Mouse (Mus musculus) yolk sac, embryonic 10.5 days (tissue): ENCODE results near the gene Efna5.

ENCODE experiments used
- DNase-seq: peaks from one replicate; pipeline ENCODE4 v3.0.0-alpha.2; 2017; ENCODE audit warnings: low spot score

Gene Efna5

DNA sequence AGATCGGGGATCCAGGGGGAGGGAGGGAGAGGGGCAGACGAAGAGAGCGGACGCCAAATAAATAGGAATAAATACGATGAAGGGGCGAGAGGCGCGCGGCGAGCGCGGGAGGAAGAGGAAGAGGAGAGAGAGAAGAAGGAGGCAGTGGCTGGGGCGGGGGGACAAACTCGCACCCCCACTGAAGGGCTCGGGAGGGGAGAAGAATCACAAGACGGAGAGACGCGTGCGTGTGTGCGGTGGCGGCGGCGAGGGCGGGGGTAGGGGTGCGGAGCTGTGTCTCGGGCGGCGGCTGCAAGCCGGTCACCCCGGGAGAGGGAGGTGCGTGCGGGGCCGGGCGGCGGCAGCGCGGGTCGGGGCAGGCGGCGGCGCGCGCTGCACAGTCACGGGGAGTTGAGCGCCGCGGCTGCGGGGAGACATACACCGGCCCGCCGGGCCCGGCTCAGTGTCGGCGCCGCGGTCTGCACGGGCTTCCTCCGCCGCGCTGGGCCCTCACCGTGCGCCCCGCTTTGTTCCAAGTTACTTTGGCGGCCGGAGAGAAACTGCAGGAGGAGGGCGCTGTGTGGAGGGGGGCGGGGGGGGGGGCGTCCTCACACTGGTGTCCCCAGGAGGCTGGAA lies at the start of gene Efna5:
TSS of gene Efna5 (minus strand) at position 142 of the 615 bp plus-strand sequence.
- DNase-seq, result peak; percentile 38

DNA sequence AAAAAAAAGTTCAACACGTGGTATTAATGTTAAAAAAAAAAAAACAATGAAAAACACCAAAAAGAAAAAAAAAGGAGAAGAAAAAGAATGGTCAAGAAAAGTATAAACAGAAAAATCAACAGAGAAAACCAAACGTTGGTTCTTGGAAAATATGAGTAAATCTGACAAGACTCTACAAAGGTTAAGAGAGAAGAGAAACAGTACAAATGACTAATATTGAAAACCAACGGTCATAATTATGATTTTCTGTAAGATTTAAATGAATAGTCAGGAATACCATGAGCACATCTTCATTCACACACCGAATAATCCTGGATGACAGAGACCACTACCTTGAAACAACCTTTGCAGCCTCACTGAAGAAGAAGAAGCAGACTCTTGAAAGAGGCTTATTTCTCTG lies 34.2 kb upstream of the Efna5 start:
- no peak for DNase-seq

DNA sequence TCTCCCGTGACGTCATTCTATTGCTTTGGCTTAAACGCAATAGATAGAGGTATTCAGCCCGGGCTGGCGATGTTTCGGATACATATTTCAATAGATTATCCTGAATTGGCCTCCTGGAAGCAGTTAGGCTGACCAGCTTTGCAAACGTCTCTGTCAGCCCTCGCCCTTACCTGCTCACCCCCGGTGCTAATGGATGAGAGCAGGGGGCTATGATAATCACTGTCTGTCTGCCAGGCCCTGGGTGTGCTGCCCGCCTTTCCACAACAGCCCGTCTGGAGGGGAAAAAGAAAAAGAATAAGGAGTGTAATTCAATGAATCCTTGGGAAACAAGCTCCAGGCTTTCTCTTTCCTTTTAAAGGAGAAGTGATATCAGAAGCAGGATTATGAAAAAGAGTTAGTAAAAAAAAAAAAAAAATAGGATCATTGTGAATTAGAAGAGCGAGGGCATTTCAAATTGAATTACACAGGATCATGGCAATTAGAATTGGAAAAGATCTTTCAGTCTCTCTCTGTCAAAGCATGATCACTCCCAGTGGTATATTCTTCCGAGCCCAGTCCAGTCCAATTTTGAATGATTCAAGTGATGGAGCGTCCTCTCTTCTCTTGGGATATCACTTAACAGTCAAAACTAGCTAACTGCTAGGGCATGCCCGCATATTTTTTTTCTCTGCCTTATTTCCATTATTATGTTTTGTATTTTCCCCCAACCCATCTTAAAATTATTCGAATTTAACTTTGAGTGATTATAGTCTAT lies 24.8 kb upstream of the Efna5 start:
- DNase-seq, result no peak

DNA sequence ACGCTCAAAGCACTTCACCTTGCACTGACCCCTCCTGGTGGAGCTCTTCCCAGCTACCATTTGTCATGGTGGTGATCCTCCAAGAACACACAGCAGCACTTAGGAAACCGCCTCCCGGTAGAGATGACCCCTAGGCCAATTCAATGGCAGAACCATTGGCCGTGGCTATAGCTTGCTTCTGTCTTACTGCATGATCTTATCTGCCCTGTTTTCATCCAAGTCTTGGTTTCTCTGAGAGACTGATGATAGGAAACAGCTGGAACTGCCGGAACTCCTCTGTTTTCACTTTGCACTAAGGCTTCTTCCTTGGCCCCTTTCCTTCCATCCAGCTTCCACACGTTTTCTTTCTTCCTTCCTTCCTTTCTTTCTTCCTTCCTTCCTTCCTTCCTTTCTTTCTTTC lies 17.9 kb upstream of the Efna5 start:
- DNase-seq, result no peak

DNA sequence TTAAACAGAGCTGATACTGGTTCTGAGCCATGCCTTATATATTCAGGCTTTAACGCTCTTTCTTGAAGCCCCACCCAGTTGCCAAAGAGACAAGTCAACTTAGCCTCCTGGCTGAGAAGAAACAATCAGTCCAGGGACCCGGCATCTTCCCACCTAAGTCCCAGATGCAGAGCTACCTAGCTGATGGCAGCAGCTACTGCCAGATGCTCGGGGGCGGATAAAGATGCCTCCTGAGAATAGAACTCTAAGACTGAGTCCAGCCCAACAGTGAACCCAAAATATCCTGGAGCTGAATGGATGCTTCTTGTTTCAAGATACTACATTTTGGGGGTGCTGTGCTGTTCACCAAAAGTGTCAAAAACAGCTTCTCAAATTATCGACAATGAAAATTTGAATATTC lies 8.9 kb upstream of the Efna5 start:
- no peak for DNase-seq

DNA sequence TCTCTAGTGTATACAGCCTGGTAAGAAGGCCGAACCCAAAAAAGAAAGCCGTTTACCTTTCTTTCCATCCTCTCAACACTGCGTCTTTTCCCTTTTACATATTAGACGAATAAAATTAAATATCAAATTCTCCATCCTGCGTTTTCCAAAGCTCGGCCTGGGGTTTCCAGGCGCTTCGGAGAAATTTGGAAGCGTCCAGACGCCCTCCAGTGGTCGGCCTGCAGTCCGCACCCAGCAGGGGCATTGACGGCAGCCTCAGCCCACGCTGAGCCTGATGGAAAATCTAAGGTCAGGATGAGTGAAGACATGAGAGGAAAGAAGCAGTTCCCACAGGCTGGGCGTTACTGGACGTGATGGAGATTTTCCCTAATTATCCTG lies 3.0 kb upstream of the Efna5 start:
- peak; percentile 66 for DNase-seq

DNA sequence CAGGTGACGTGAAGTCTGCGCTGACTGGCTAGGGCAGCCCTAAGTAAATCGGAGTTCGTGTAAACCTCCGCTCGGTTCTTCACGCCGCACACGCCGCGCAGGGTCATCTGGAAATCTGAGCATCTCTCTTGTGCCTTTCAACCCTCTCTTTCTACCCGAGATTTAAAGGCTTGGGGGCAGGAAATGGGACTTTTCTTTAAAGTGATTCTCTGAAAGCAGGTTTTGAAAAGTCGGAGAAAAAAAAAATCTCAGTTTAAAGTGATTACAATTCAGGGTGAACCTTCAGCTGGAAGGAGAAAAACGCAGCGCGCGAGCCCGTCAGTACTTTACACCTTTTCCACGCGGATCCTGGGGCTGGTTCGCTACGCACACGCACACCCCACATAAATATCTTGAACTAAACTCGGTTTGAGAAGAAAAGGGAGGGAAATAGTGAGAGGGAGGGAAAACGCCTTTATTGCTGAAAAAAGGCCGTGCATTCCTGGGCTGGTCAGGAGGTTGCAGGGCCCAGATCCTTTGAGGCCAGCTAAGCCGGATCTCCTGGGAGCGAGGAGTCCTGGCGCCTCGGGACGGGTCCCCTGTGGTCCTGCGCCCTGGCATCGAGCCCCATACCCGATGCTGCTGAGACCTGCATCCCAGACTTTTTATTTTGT lies 2.5 kb upstream of the Efna5 start:
- DNase-seq, result no peak

DNA sequence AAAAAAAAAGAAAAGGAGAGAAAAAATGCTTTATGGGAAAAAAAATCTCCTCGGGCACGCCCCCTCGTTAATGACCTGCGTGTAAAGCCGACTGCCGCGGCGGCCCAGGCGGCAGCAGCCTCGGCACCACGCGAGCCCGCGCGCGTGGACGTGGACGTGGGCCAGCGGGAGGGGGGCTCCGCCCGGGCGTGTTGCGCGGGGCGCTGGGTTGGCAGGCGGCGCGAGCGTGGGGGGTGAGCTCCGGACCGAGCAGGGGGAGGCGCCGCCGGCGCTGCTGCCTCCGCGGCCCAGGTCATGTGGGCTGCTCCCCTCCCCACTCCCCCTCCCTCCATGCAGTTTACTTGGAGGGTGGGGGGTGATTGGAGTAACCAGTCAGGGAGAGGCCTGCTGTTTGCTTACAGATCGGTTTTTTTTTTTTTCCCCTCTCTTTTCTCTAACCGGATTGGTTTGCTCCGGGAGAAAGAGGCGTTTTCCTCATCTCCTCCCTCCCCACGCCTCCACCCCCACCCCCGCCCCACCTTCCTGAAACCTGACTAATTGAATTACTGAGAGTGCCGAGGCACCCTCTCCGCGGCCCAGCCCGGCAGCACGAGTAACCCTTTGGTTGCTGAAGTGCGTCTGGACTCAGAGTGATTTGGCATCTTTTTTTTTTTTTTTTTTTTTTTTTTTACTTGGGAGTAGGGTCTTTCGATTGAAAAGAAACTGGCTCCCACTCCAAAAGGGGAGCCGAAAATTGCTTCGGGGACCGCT lies 1.8 kb upstream of the Efna5 start:
- peak; percentile 91 for DNase-seq

DNA sequence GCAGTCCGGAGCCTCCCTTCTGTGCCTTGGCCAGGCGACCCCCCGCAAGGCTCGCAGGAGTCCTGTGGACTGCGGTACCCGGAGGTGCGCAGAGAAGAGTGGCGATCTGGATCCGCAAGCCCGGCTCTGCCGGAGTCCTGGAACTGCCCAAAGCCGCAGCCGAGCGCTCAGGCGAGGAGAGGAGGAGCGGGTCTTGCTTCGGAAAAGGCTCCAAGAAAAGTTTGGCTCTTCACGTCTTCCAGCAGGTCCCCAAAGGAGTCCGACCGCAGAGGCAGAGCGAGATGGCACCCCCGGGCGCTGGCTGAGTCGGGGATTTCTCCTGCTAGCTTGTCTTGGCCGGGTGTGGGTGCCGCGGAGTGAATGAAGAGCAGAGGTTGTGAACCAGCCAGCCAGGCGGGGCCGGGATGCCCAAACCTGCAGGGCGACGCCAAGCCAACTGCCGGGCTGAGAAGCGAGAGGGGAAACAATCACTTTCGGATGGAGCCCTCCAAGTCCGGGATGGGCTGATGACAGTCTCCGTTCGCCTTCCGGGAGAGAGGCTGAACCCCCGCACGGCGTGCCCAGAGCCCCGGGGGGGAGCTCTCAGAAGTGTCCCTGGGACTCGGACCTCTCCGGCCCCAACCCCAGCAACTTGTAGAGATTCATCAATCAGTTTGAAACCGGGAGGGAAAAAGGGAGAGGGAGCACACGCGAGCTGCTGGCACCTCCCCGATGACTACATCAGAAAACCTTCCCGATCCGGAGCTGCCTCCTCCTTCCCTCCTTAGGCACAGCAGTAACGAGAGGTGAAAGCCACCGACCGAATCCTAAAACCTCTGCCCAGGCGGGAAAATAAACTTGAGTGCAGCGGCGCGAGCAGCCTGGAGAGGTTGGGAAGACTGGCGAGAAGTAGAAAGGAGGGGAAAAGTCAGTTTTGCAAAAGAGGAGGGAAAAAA lies 941 bp upstream of the Efna5 start:
- peak; percentile 67 for DNase-seq

DNA sequence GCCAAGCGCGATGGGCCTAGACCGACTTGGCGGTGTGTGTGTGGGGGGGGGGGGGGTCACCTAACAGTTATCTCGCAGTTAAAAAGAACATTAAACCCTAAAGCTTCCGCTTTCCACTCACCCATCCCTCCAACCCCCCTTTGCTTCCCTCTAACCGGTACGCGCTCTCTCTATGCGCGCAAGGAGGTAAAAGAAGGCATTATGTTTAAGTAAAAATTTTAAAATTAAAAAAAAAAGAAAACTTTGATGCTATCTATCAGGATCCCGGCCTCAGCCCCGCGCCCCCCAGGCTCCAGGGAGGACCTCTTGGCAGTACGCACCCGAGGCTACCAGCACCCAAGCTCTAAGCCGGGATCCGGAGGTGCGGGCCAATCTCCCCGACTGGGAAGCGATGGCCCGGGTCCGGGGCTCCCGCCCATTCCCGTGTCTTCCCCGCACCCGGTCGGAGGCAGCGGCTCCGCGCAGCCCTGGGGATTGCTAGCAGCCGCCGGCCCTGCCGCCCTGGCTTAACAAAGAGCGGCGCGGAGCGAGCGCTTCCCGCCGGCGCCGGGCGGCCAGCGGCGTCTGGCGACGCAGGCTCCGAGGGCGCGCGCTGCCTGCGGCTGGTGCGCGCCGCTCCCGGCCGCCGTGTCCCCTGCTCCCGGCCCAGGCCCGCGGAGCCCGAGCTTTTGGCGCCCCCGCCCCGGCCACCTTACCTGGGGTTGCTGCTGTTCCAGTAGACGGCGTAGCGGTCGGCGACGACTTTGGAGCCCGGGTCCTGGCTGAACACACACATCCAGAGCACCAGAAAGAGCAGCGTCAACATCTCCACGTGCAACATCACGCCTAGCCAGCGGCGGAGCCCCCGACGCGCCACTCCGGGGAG lies 574 bp downstream of the Efna5 start:
- peak; percentile 44 for DNase-seq

DNA sequence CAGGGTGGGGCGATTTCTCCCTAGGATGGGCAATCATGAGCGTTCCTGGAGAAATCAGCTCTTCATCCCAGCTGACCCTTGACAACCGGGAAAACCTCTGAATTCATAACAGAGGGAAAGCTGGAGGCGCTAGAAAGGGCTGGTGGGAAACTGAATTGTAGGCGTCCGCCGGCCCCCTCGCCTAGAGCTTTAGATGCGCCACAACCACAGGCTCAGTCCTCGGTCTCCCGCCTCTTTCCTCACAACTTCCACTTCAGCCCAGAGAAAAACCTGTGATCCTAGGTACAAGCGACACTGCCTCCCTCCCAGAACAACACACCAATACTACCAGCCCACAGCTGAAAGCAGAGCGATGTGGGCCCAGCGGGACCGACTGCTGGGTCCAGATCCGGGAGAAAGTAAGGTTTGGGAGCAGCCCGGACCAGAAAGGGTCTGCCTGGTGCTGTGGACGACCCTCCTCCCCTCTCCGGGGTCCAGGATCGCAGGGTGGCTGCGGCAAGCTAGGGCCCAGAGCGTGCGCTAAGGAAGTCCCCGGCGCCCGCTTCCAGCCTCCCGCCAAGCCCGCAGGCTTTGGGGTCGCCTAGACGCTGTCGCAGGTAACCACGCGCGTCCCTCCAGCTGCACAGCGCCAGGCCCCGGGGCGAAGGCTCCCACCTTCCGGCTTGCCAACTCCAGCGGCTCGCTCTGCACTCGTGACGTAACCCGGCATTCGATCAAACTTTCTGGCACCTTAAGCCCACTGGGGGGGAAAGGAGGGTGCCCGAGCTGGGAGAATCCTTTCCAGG lies 1.4 kb downstream of the Efna5 start:
- DNase-seq, result peak; percentile 38

DNA sequence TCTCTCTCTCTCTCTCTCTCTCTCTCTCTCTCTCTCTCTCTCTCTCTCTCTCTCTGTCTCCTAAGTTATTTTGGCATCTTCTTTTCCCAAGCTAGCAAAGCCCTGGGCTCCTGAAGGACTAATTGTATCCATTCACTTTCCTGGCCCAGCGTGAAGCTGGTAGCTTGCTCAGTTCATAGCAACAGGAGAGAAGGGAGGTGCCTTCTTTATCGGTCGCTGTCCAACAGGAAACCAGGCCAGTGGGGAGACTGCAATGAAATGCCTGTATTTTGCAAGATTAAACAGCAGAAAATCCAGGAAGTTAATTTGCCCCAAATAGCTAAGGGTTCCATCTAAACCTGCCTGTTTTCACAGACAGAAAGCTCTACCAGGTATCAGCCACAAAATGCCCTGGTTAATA lies 5.4 kb downstream of the Efna5 start:
- DNase-seq, result no peak

DNA sequence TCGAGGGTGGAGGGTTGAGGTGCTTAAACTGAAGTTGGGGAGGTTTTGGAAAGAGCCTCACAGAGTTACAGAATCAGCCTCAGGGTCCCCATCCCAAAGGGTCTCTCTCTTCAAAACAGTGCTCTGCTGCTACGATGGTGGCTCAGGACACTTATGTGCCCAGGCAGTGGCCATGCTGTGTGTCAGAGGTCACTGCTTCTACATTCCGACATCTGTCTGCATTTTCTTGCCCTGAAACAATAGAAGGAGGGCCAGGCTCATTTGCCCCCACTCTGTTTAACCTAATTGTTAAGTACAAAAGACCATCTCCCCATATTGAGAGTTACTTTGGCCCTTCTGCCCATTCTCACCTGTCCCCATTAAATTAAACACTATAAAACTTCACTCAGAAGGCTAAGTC lies 9.2 kb downstream of the Efna5 start:
- no peak for DNase-seq

DNA sequence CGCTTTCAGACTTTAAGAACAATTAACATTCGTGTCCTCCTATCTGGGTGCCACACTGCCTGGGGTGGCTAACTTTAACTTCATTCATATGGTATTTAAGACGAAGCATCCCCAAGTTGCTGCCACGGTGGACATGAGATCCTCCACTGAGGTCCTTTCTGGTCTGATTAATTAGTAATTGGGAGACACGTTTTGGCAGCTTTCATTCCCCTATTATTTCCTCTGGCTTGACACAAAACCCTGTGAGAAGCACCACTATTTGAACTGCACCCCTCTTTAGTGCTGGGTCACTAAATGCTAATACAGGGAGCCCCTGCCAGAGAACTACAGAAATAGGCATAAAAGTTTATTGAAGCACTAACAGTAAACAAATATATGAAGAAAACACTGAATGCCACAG lies 9.9 kb downstream of the Efna5 start:
- DNase-seq, result no peak

DNA sequence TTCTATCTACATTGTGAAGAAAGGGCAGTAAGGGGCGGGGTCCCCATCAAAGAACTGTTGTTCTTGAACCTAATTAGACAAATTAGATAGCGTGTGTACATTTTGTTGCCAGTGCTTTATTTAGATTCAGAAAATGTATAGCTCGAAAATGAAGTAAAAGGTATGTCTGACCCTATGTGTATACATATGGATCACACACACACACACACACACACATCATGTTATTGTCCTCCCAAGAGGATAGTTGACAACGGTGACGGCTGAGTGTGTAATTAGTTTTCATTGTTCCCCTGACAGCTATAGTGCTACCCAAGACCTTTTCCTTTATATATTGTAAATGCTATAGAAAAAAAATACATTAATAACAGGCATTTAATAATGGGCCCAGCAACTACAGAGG lies 10.7 kb downstream of the Efna5 start:
- DNase-seq, result no peak

DNA sequence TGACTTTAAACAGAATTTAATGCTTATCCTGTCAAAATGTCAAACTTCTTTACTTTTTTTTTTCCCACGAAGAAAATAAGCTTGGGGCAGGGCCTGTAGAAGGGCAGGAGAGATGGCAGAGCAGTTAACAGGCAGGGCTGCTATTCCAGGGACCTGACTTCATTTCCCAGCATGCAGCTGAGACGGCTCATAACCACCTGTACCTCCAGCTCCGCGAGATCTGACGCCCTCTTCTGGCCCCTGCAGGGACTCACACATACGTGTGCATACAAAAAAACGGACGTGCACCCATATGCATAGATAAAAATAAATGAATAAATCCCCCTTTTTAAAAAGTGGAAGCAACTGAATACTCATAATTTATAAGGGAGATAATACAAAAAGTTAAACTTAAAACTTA lies 16.2 kb downstream of the Efna5 start:
- no peak for DNase-seq

DNA sequence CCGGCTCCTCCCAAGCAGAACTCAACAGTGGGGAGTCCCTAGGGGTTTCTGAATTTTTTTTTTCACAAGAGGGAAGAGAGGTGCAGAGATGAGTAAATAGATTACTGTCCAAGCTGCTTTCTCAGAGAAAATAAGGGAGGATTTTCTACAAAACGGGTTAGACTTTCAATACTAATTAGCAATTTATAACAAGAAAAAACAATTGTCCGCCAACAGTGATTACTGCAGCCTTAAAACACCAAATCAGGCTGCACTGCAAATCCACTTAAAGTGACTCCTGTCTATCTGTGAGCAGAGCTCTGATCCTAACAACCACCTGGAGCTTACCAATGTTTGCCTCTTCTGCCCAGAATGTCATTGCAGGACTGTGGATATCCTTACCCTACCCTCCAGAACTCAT lies 18.1 kb downstream of the Efna5 start:
- no peak for DNase-seq

DNA sequence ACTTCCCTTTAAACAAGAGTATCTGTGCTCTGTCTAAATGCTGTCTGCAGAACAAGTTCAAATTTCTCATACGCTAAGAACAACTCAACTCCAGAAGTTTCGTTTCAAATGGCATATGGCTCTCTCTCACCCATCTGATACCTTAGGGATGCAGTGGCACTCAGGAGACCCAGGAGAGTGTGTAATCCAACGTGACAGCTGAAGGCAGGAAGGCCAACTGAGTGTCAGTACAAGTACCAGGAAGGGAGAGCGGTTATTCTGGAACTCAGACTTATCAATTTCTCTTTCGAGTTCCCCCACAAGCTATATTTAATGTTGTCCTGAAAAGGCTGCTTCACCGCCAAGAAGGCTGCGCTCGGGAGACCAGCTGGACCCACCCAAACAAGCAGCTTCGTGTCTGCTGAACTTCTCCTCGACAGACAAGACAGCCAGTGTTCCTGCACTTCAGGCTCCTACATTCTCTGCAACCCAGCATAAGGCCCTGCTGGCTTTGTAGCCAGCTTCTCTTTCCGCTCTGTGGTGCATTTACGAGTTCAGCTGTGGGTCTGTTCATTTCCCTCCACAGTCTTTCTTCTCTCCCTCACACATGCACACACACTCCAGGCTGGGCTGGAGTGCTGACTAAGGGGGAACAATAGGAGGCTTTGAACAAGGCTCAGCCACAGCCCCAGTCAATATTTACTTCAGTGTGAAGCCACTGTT lies 18.7 kb downstream of the Efna5 start:
- DNase-seq, result no peak

DNA sequence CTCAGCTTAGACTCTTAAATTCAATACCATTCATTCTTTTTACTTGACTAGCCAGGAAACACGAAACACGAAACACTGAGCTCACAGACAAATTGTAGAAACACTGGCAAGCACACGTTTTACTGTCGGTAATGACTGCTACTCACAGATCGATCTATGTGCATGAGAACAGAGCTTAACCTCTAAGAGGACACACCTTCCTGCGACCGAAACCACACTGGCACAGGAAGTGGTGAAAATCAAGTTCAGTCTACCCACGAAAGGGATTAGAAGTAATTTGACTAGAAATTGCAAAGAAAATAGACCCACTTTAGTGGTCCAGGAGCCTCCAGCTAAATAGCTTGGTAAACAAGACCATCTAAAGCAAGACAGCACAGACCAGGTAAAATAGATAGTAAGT lies 23.8 kb downstream of the Efna5 start:
- DNase-seq, result no peak
